13 mouse cellular contexts compared by ENCODE assay signal in the genomic region with DNA sequence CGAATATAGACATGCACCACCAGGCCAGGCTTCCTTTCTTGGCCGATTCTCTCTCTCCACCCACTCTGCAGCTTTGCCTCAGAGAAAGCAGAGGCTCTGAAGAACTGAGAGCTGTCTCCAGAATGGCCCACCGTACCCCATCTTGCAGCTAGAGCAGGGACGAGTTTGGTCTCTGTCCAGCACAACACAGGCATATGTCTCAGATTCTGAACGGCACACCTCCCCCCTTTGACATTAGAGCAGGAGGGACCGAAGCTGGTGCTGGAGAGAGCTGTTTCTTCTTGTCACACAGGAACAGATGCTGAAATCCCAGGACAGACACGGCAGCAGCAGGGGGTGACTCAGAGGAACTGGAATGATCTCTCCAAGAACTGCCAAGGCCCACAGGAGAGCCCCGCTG. TPM values are rescaled to one million over a fixed set of nuclear protein-coding genes. Genes with fewer than 3 reads are reported as not detected.
DNase-seq lines count a peak whose midpoint lies in the region; TF ChIP-seq lines count a peak whose summit lies in the region.
"Had no signal": no experiment of that assay in that cellular context is flagged by ENCODE, and none has a peak within 500 bp of the region (broad histone marks: within the 10 kb centered on the region; RNA-seq: fewer than 3 reads in every experiment).

No protein-coding gene starts in this region.

- no peaks in the 10 kb centered on the region for H3K9me3 ChIP-seq in midbrain, embryonic 10.5 days (replicated peaks)
- H3K9me3 ChIP-seq: limb, embryonic 15.5 days had no signal

- H3K4me1 ChIP-seq in embryonic fibroblast, embryonic 13.5 days (ENCODE audit: control insufficient read depth, insufficient read depth, low read length): no peaks in the 10 kb centered on the region
- H3K4me1 ChIP-seq in midbrain, embryonic 10.5 days: peaks cover 13% of the 10 kb centered on the region
- H3K4me1 ChIP-seq: limb, embryonic 15.5 days had no signal

- H3K36me3 ChIP-seq in midbrain, embryonic 10.5 days: no peaks in the 10 kb centered on the region
- H3K36me3 ChIP-seq: limb, embryonic 15.5 days had no signal

- TF ChIP-seq CTCF in embryonic fibroblast, embryonic 13.5 days (IDR thresholded peaks at IDR 0.05; ENCODE audit: borderline replicate concordance, insufficient read depth, low read length): no peak

- 51% methylated on average over 8 of the region's 8 CpGs for WGBS in midbrain, embryonic 10.5 days

- H3K27me3 ChIP-seq in midbrain, embryonic 10.5 days (ENCODE audit: low read depth, poor library complexity, severe bottlenecking): no peaks in the 10 kb centered on the region
- H3K27me3 ChIP-seq: limb, embryonic 15.5 days had no signal

- DNase-seq in adrenal gland, postnatal 36 days: peak; percentile 53 to 58
- DNase-seq in adrenal gland, postnatal 4 days (ENCODE audit: low spot score in 2 of 2): no peak
- peak; percentile 68 for DNase-seq in layer of hippocampus, adult 11-12 months (ENCODE audit: low spot score)
- DNase-seq in layer of hippocampus, postnatal 10 days (ENCODE audit: low spot score in 2 of 2): no peak
- DNase-seq in right cerebral cortex, postnatal 10 days (ENCODE audit: low spot score in 2 of 2): peak; percentile 64 to 82
- no peak for DNase-seq in midbrain, embryonic 10.5 days (ENCODE audit: low spot score)
- no peak for DNase-seq in c-Kit-positive CD71-positive TER-119-positive erythroid progenitor cells, embryonic 14.5 days (ENCODE audit: low spot score)
- DNase-seq: heart, postnatal 14 days; kidney, adult 9 months had no signal

- H3K27ac ChIP-seq in embryonic fibroblast, embryonic 13.5 days (ENCODE audit: insufficient read depth, low read length): peak overlapping the region; percentile 47
- H3K27ac ChIP-seq in midbrain, embryonic 10.5 days (replicated peaks): no peak overlapping the region
- H3K27ac ChIP-seq: limb, embryonic 15.5 days; macrophage had no signal

- H3K4me3 ChIP-seq in embryonic fibroblast, embryonic 13.5 days (ENCODE audit: insufficient read depth, low read length): no peak overlapping the region
- no peak overlapping the region for H3K4me3 ChIP-seq in midbrain, embryonic 10.5 days
- H3K4me3 ChIP-seq: limb, embryonic 15.5 days had no signal

- no peak for TF ChIP-seq POLR2A in embryonic fibroblast, embryonic 13.5 days (IDR thresholded peaks at IDR 0.05; ENCODE audit: low read depth, low read length)

RNA-seq across cellular contexts. Expression of a gene that starts 9.4 kb away (rescaled TPM):
- 10 to 100 TPM; 57.4 to 63.3 TPM for total RNA-seq in adrenal gland, postnatal 36 days (2021)
- total RNA-seq in adrenal gland, postnatal 4 days (2021): 10 to 100 TPM; 53.2 to 62.5 TPM
- 1 to 10 TPM; 4.2 to 5.6 TPM for total RNA-seq in layer of hippocampus, postnatal 10 days (2021)
- polyA plus RNA-seq in embryonic fibroblast, embryonic 13.5 days (2011; ENCODE audit: insufficient read length, low read depth, missing spikeins): 172 and 187 TPM in 2 replicates
- polyA plus RNA-seq in midbrain, embryonic 10.5 days (2016; fragmentation: Nextera tagmentation; extraction: Ambion mirVana): 44.9 and 46.1 TPM in 2 replicates
- total RNA-seq: neutrophil, adult 5-6 weeks had no signal

RNA-seq across cellular contexts. Expression of a gene that starts 10.5 kb away (rescaled TPM):
- total RNA-seq in adrenal gland, postnatal 36 days (2021): 100 to 1,000 TPM; 526 to 605 TPM
- total RNA-seq in adrenal gland, postnatal 4 days (2021): 100 to 1,000 TPM; 269 to 272 TPM
- 100 to 1,000 TPM; 183 to 193 TPM for total RNA-seq in layer of hippocampus, postnatal 10 days (2021)
- 370 and 371 TPM in 2 replicates for polyA plus RNA-seq in embryonic fibroblast, embryonic 13.5 days (2011; ENCODE audit: insufficient read length, low read depth, missing spikeins)
- 71.9 and 78.0 TPM in 2 replicates for polyA plus RNA-seq in midbrain, embryonic 10.5 days (2016; fragmentation: Nextera tagmentation; extraction: Ambion mirVana)

RNA-seq across cellular contexts. Expression of a gene that starts 51.4 kb away (rescaled TPM):
- 10 to 100 TPM; 77.2 to 78.2 TPM for total RNA-seq in adrenal gland, postnatal 36 days (2021)
- 100 to 1,000 TPM in 1 of 2 experiments, 10 to 100 TPM in 1; 93.5 to 109 TPM for total RNA-seq in adrenal gland, postnatal 4 days (2021)
- 10 to 100 TPM; 56.3 to 61.8 TPM for total RNA-seq in layer of hippocampus, postnatal 10 days (2021)
- polyA plus RNA-seq in embryonic fibroblast, embryonic 13.5 days (2011; ENCODE audit: insufficient read length, low read depth, missing spikeins): 61.1 and 90.9 TPM in 2 replicates
- 193 and 198 TPM in 2 replicates for polyA plus RNA-seq in midbrain, embryonic 10.5 days (2016; fragmentation: Nextera tagmentation; extraction: Ambion mirVana)

Comparison
In these comparisons a context has a peak if more than half of its experiments do, and no peak if none do; other contexts are left out.
1. DNase-seq: peak in adrenal gland, postnatal 36 days (2 of 2), layer of hippocampus, adult 11-12 months (single experiment) and right cerebral cortex, postnatal 10 days (2 of 2); none in adrenal gland, postnatal 4 days (0 of 2), layer of hippocampus, postnatal 10 days (0 of 2), midbrain, embryonic 10.5 days (single experiment) and c-Kit-positive CD71-positive TER-119-positive erythroid progenitor cells, embryonic 14.5 days (single experiment).
2. RNA of a gene that starts 9.4 kb away (total RNA-seq): 57.4 to 63.3 TPM in adrenal gland, postnatal 36 days and 53.2 to 62.5 TPM in adrenal gland, postnatal 4 days; 4.2 to 5.6 TPM in layer of hippocampus, postnatal 10 days; every median in the first group is over 4 times any median in the second.